Mouse (Mus musculus): ENCODE data around the gene Reep3. TPM values are rescaled to one million over a fixed set of nuclear protein-coding genes. Genes with fewer than 3 reads are reported as not detected.
A peak's percentile ranks its signal among the peaks of the same experiment; 100 is the strongest.

The Reep3 gene
- polyA plus RNA-seq, 1 experiment from 2014 or later = 60.5 TPM

GRCm38 (mm10) chr10:67082531-67082930 lies 14.2 kb downstream of the Reep3 start:
- no peak overlapping the region for H3K4me3 ChIP-seq (ENCODE audit: inconsistent target)
- H3K36me3 ChIP-seq (ENCODE audit: inconsistent target) = no peaks in the 10 kb centered on the region
- H3K79me2 ChIP-seq (ENCODE audit: inconsistent target) = peaks cover 87% of the 10 kb centered on the region; the same call in 1 of the 2 replicates
- 93% methylated on average over 3 of the region's 4 CpGs for WGBS (ENCODE audit: missing documents)
- H3K27ac ChIP-seq = no peak overlapping the region

DNA sequence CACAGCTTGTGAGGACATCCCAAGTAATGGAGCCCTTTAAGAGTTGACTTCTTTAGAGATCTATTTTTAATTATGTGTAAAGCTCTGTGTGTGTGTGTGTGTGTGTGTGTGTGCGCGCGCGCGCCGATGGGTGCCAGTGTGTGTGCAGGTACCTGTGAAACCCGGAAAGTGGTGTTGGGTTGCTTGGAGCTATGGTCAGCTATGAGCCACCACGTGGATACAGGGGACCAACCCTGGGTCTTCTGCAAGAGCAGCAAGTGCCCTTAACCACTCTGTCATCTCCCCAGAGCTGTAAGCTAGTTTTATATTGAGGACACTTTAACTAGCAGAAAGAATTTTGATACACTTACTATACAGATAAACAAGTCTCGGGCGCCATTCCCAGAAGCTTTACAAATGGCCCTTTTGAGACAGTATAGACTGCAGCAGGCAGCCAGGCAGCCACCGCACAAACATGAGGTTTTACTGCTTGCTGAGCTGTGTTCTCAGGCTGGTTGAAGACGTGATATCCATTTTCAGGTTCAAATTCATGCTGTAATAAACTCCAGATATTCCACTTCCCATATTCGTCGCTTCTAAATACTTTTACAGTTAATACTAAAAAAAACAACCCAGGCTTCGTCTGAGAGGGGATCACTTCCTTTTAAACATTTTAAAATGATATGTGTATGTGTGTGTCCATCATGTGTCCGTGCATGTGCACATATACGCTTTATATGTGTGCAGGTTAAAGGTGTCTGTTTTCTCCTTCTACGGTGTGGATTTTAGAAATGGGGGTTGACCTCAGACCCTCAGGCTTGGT lies 15.3 kb downstream of the Reep3 start:
- H3K27ac ChIP-seq = no peak overlapping the region
- H3K79me2 ChIP-seq (ENCODE audit: inconsistent target) = peaks cover 87% of the 10 kb centered on the region; the same call in 1 of the 2 replicates
- H3K36me3 ChIP-seq (ENCODE audit: inconsistent target) = no peaks in the 10 kb centered on the region
- no peak overlapping the region for H3K4me3 ChIP-seq (ENCODE audit: inconsistent target)
- whole genome bisulfite sequencing (ENCODE audit: missing documents) = 82% methylated on average over 16 of the region's 18 CpGs

DNA sequence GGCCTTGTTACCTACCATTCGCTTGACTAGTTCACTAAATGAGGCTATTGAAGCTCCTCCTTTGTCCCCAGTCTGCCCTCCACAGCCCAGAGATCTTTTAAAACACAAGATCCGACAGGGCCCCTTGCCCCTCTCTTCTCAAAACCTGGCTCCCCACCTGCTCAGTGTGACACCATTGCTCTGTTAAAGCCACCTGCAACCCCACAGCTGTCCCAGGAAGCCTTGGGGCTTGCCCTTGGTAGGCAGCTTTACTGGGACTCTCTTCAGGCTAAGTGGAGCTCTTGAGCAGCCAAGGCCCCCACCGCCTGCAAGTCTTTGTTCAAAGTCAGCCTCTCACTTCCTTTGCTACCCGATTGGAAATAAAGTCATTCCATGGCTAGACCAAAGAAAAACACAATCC lies 17.7 kb downstream of the Reep3 start:
- 92% methylated on average over 4 of the region's 4 CpGs for WGBS (ENCODE audit: missing documents)
- H3K79me2 ChIP-seq (ENCODE audit: inconsistent target) = peaks cover 87% of the 10 kb centered on the region
- no peak overlapping the region for H3K27ac ChIP-seq
- no peak overlapping the region for H3K4me3 ChIP-seq (ENCODE audit: inconsistent target)
- no peaks in the 10 kb centered on the region for H3K36me3 ChIP-seq (ENCODE audit: inconsistent target)

GRCm38 (mm10) chr10:67075931-67076878 lies 20.5 kb downstream of the Reep3 start:
- H3K4me3 ChIP-seq (ENCODE audit: inconsistent target) = no peak overlapping the region
- 90% methylated on average over 20 of the region's 21 CpGs for WGBS (ENCODE audit: missing documents)
- H3K27ac ChIP-seq = no peak overlapping the region
- peaks cover 89% of the 10 kb centered on the region for H3K79me2 ChIP-seq (ENCODE audit: inconsistent target)
- H3K36me3 ChIP-seq (ENCODE audit: inconsistent target) = no peaks in the 10 kb centered on the region

DNA sequence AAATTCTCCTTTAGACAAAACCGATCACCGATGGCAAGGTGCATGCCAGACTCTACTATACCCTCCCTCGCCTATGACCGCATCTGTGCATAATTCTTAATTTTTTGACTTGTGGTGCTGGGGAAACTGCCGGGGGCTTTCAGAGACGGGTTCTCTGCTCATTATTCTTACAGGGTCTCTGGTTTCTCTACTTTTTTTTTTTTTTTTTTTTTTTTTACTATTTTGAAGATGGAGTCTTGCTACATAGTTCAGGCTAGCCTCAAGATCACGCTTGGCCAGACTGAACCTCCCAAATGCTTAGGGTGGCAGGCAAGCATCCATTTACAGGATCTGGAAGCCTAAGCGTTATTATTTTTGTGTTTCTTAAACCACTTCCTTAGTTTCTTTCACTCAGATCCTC lies 23.2 kb downstream of the Reep3 start:
- Histone ChIP-seq H3K79me2 (ENCODE audit: inconsistent target) (peaks cover 95% of the 10 kb centered on the region), H3K4me3 (ENCODE audit: inconsistent target) (no peak overlapping the region), H3K27ac (no peak overlapping the region), H3K36me3 (ENCODE audit: inconsistent target) (no peaks in the 10 kb centered on the region)
- WGBS (ENCODE audit: missing documents) = 86% methylated on average over 8 of the region's 8 CpGs

GRCm38 (mm10) chr10:67072600-67072999 lies 24.1 kb downstream of the Reep3 start:
- H3K27ac ChIP-seq = no peak overlapping the region
- no peak overlapping the region for H3K4me3 ChIP-seq (ENCODE audit: inconsistent target)
- H3K79me2 ChIP-seq (ENCODE audit: inconsistent target) = peaks cover 95% of the 10 kb centered on the region
- no peaks in the 10 kb centered on the region for H3K36me3 ChIP-seq (ENCODE audit: inconsistent target)
- 75% methylated on average over 4 of the region's 4 CpGs for WGBS (ENCODE audit: missing documents)

- H3K4me3 ChIP-seq (ENCODE audit: inconsistent target) = peak overlapping the region; percentile 12; the same call in 1 of the 2 replicates
- WGBS (ENCODE audit: missing documents) = 33% methylated on average over 5 of the region's 5 CpGs
- no peaks in the 10 kb centered on the region for H3K36me3 ChIP-seq (ENCODE audit: inconsistent target)
- peaks cover 95% of the 10 kb centered on the region for H3K79me2 ChIP-seq (ENCODE audit: inconsistent target)
- peak overlapping the region; percentile 65 for H3K27ac ChIP-seq
These were observed 24.9 kb downstream of the Reep3 start for GRCm38 (mm10) chr10:67071884-67072283.

DNA sequence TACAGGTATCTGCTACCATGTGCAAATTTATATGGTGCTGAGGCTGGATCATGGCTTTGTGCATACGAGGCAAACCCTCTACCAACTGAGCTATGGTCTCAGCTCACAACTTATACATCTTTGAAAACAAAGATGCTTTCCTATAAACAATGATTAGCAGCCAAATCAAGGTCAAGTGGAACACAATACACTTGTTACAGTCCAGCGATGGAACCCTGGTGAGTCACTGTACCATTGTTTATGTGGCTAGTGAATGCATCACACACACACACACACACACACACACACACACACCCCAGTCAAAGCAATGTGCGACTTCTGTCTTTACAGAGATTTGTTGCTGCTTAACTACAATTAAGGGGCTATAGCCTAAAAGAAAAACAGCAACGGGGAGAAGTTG lies 25.4 kb downstream of the Reep3 start:
- H3K27ac ChIP-seq = peak overlapping the region; percentile 65
- H3K79me2 ChIP-seq (ENCODE audit: inconsistent target) = peaks cover 95% of the 10 kb centered on the region
- no peaks in the 10 kb centered on the region for H3K36me3 ChIP-seq (ENCODE audit: inconsistent target)
- WGBS (ENCODE audit: missing documents) = 61% methylated on average over 2 of the region's 4 CpGs
- peak overlapping the region; percentile 12; the same call in 1 of the 2 replicates for H3K4me3 ChIP-seq (ENCODE audit: inconsistent target)

GRCm38 (mm10) chr10:67069013-67069412 lies 27.7 kb downstream of the Reep3 start:
- peaks cover 95% of the 10 kb centered on the region for H3K79me2 ChIP-seq (ENCODE audit: inconsistent target)
- no peaks in the 10 kb centered on the region for H3K36me3 ChIP-seq (ENCODE audit: inconsistent target)
- peak overlapping the region; percentile 27; the same call in 1 of the 2 replicates for H3K27ac ChIP-seq
- peak overlapping the region; percentile 12; the same call in 1 of the 2 replicates for H3K4me3 ChIP-seq (ENCODE audit: inconsistent target)
- 3% methylated on average over 10 of the region's 10 CpGs for WGBS (ENCODE audit: missing documents)

GRCm38 (mm10) chr10:67066421-67066820 lies 30.3 kb downstream of the Reep3 start:
- Histone ChIP-seq H3K79me2 (ENCODE audit: inconsistent target) (peaks cover 79% of the 10 kb centered on the region), H3K36me3 (ENCODE audit: inconsistent target) (no peaks in the 10 kb centered on the region), H3K4me3 (ENCODE audit: inconsistent target) (no peak overlapping the region), H3K27ac (no peak overlapping the region)
- 92% methylated on average over 2 of the region's 3 CpGs for WGBS (ENCODE audit: missing documents)

GRCm38 (mm10) chr10:67065927-67066326 lies 30.8 kb downstream of the Reep3 start:
- Histone ChIP-seq H3K27ac (no peak overlapping the region), H3K36me3 (ENCODE audit: inconsistent target) (no peaks in the 10 kb centered on the region), H3K79me2 (ENCODE audit: inconsistent target) (peaks cover 74% of the 10 kb centered on the region), H3K4me3 (ENCODE audit: inconsistent target) (no peak overlapping the region)
- WGBS (ENCODE audit: missing documents) = 86% methylated on average over 5 of the region's 5 CpGs

DNA sequence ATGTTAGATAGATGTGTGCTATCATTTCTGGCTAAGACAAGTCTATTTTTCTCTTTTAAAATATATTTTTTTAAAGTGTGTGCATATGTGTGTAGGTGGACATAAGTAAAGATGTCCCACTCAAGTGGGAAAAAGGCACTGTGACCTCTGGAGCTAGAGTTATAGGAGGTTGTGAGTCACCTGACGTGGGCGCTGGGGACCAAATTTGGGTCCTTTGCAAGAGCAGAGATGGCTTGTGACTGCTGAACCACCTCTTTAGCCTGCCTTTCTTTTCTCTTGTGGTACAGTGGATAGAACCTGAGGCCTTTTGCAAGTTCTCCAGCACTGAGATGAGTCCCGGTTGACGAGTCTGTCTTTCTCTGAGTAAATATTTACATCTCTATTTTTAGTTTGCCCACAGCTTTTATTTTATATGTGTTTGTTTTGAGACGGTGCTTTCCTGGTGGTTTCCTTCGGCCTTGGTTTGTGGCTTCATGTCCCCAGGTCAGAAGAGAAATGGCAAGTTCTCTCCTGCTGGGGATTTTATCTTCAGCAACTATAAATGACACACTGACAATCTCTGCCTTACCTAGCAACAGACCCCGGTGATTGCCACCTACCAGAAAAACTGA lies 31.4 kb downstream of the Reep3 start:
- WGBS (ENCODE audit: missing documents) = 72% methylated on average over 7 of the region's 7 CpGs
- Histone ChIP-seq H3K79me2 (ENCODE audit: inconsistent target) (peaks cover 69% of the 10 kb centered on the region), H3K4me3 (ENCODE audit: inconsistent target) (no peak overlapping the region), H3K27ac (no peak overlapping the region), H3K36me3 (ENCODE audit: inconsistent target) (no peaks in the 10 kb centered on the region)

DNA sequence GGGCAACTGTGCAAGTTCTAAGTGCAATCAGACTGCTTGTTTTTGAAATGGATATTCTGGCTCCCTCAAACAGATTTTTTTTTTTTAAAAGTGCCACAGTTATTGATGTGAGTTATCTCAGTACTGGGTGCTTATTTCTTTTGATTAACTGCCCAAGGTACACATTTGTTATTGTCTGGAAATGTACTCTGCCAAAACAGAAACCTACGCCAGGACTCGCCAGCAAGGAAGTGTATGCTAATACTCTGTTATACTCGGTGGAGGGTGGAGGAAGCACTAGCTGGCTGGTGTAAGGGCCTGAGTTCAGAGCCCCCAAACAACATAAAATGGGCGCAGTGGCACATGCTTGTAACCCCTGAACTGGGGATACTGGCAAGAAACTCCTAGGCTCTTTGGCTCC lies 34.9 kb downstream of the Reep3 start:
- no peak overlapping the region for H3K27ac ChIP-seq
- no peaks in the 10 kb centered on the region for H3K36me3 ChIP-seq (ENCODE audit: inconsistent target)
- H3K4me3 ChIP-seq (ENCODE audit: inconsistent target) = no peak overlapping the region
- 78% methylated on average over 4 of the region's 4 CpGs for WGBS (ENCODE audit: missing documents)
- peaks cover 48% of the 10 kb centered on the region; the same call in 1 of the 2 replicates for H3K79me2 ChIP-seq (ENCODE audit: inconsistent target)

- no peaks in the 10 kb centered on the region for H3K36me3 ChIP-seq (ENCODE audit: inconsistent target)
- H3K27ac ChIP-seq = no peak overlapping the region
- WGBS (ENCODE audit: missing documents) = 97% methylated on average over 10 of the region's 10 CpGs
- peaks cover 45% of the 10 kb centered on the region; the same call in 1 of the 2 replicates for H3K79me2 ChIP-seq (ENCODE audit: inconsistent target)
- H3K4me3 ChIP-seq (ENCODE audit: inconsistent target) = no peak overlapping the region
These were observed 35.4 kb downstream of the Reep3 start for GRCm38 (mm10) chr10:67061367-67061801.

Data from macrophage (primary cell).